Mouse (Mus musculus): Measurements from ENCODE around the gene Gm11437. TPM values are rescaled to one million over a fixed set of nuclear protein-coding genes. Genes with fewer than 3 reads are reported as not detected.

Gene Gm11437
- total and polyA plus RNA-seq, 2 experiments from 2014 or later, result not detected

GRCm38 (mm10) chr11:84146081-84146480, 21.2 kb downstream of the Gm11437 start:
- ATAC-seq, result no peak
- Histone ChIP-seq H3K4me2 (ENCODE audit: low read depth, low read length) (peak overlapping the region; percentile 16; the same call in 1 of the 2 replicates), H3K36me3 (ENCODE audit: insufficient read depth, low read length) (no peaks in the 10 kb centered on the region), H3K9me3 (ENCODE audit: low read length) (no peaks in the 10 kb centered on the region), H3K4me3 (ENCODE audit: low read length) (no peak overlapping the region), H3K27ac (no peak overlapping the region; the same call in 1 of the 2 replicates), H3K9ac (replicated peaks; ENCODE audit: low read length) (no peak overlapping the region), H3K4me1 (ENCODE audit: insufficient read depth, low read length) (no peaks in the 10 kb centered on the region), H3K27me3 (ENCODE audit: insufficient read depth, low read length) (no peaks in the 10 kb centered on the region)
- WGBS, result 34% methylated on average over 3 of the region's 3 CpGs
- no peak for TF ChIP-seq CTCF (IDR thresholded peaks at IDR 0.05; ENCODE audit: low read depth)
- DNase-seq (ENCODE audit: low spot score), result no peak

DNA sequence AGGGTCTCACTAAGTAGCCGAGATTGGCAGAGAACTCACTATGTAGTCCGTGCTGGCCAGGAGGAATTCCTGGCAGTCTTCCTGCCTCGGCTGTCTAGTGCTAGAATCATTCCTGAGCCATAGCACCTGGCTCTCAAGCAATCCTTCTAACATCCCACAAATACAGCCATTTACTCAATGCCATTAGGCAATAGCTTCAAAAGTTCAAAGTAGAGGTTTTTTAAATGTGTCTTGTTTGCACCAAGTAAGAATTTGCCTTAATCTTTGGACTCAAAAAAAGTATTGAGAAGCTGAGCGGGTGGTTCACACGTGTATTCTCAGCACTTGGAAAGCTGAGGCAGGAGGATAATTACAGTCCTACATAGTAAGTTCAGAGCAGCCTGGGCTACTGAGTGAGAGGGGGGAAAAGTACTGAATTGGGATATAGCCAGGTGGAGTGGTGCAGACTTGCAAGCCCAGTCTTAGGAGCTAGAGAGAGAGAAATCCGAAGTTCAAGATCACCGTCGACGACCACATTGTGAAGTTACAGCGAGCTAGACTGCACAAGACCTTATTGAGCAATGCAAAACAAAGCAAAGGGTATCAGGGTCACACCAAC, 22.0 kb downstream of the Gm11437 start:
- Histone ChIP-seq H3K36me3 (ENCODE audit: insufficient read depth, low read length) (no peaks in the 10 kb centered on the region), H3K4me3 (ENCODE audit: low read length) (no peak overlapping the region), H3K9ac (replicated peaks; ENCODE audit: low read length) (no peak overlapping the region), H3K4me1 (ENCODE audit: insufficient read depth, low read length) (no peaks in the 10 kb centered on the region), H3K27me3 (ENCODE audit: insufficient read depth, low read length) (no peaks in the 10 kb centered on the region), H3K9me3 (ENCODE audit: low read length) (no peaks in the 10 kb centered on the region), H3K27ac (no peak overlapping the region), H3K4me2 (ENCODE audit: low read depth, low read length) (no peak overlapping the region)
- no peak for TF ChIP-seq CTCF (IDR thresholded peaks at IDR 0.05; ENCODE audit: low read depth)
- WGBS, result 68% methylated on average over 10 of the region's 10 CpGs
- ATAC-seq, result no peak
- no peak for DNase-seq (ENCODE audit: low spot score)

GRCm38 (mm10) chr11:84141752-84142151, 25.5 kb downstream of the Gm11437 start:
- 56% methylated on average over 2 of the region's 2 CpGs for WGBS

DNA sequence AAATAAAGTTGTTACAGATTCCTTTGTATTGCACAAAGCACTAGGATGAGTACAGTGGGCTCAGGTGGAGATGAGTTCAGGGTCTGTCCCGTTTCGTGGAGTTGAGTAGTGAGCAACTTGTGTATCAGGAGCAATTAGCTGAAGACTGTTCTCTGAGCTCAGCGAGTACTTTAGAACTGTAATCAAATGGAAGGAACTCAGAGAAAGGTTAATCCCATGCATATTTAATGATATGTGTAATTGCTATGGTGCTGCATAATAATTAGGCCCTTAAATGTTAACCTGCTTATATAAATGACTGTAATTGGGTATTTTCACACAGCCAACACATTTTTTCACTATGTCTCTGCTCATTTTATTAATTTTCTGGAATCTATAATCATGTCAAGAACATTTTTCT, 30.8 kb downstream of the Gm11437 start:
- Histone ChIP-seq H3K4me2 (ENCODE audit: low read depth, low read length) (no peak overlapping the region), H3K4me1 (ENCODE audit: insufficient read depth, low read length) (no peaks in the 10 kb centered on the region), H3K9ac (replicated peaks; ENCODE audit: low read length) (no peak overlapping the region), H3K27ac (no peak overlapping the region), H3K27me3 (ENCODE audit: insufficient read depth, low read length) (no peaks in the 10 kb centered on the region), H3K36me3 (ENCODE audit: insufficient read depth, low read length) (no peaks in the 10 kb centered on the region), H3K4me3 (ENCODE audit: low read length) (no peak overlapping the region), H3K9me3 (ENCODE audit: low read length) (no peaks in the 10 kb centered on the region)
- TF ChIP-seq CTCF (IDR thresholded peaks at IDR 0.05; ENCODE audit: low read depth), result no peak
- ATAC-seq (no peak), DNase-seq (ENCODE audit: low spot score) (no peak)
- 79% methylated on average over 3 of the region's 3 CpGs for WGBS

More at GRCm38 (mm10) chr11:84141752-84142151, 25.5 kb downstream of the Gm11437 start:
- Histone ChIP-seq H3K27ac (no peak overlapping the region), H3K36me3 (ENCODE audit: insufficient read depth, low read length) (no peaks in the 10 kb centered on the region), H3K4me3 (ENCODE audit: low read length) (no peak overlapping the region), H3K9ac (replicated peaks; ENCODE audit: low read length) (no peak overlapping the region), H3K27me3 (ENCODE audit: insufficient read depth, low read length) (no peaks in the 10 kb centered on the region), H3K4me1 (ENCODE audit: insufficient read depth, low read length) (no peaks in the 10 kb centered on the region), H3K4me2 (ENCODE audit: low read depth, low read length) (no peak overlapping the region), H3K9me3 (ENCODE audit: low read length) (no peaks in the 10 kb centered on the region)
- peak; percentile 75 for TF ChIP-seq CTCF (IDR thresholded peaks at IDR 0.05; ENCODE audit: low read depth)
- ATAC-seq (no peak), DNase-seq (ENCODE audit: low spot score) (peak; percentile 79)

- Histone ChIP-seq H3K36me3 (ENCODE audit: insufficient read depth, low read length) (no peaks in the 10 kb centered on the region), H3K27me3 (ENCODE audit: insufficient read depth, low read length) (no peaks in the 10 kb centered on the region), H3K9ac (replicated peaks; ENCODE audit: low read length) (no peak overlapping the region), H3K9me3 (ENCODE audit: low read length) (no peaks in the 10 kb centered on the region), H3K27ac (no peak overlapping the region), H3K4me3 (ENCODE audit: low read length) (no peak overlapping the region), H3K4me1 (ENCODE audit: insufficient read depth, low read length) (peaks cover 4% of the 10 kb centered on the region; the same call in 1 of the 2 replicates), H3K4me2 (ENCODE audit: low read depth, low read length) (no peak overlapping the region)
- 92% methylated on average over 2 of the region's 2 CpGs for WGBS
- DNase-seq (ENCODE audit: low spot score), result no peak
- TF ChIP-seq CTCF (IDR thresholded peaks at IDR 0.05; ENCODE audit: low read depth), result peak; percentile 26
- no peak for ATAC-seq
Measured at GRCm38 (mm10) chr11:84134331-84134860, 32.9 kb downstream of the Gm11437 start.

- Histone ChIP-seq H3K36me3 (ENCODE audit: insufficient read depth, low read length) (peaks cover 13% of the 10 kb centered on the region; the same call in 1 of the 2 replicates), H3K4me2 (ENCODE audit: low read depth, low read length) (peak overlapping the region; percentile 80), H3K9me3 (ENCODE audit: low read length) (no peaks in the 10 kb centered on the region), H3K4me3 (ENCODE audit: low read length) (peak overlapping the region; percentile 73), H3K27me3 (ENCODE audit: insufficient read depth, low read length) (no peaks in the 10 kb centered on the region), H3K27ac (peak overlapping the region; percentile 83; the same call in 1 of the 2 replicates), H3K9ac (replicated peaks; ENCODE audit: low read length) (peak overlapping the region; percentile 70), H3K4me1 (ENCODE audit: insufficient read depth, low read length) (peaks cover 4% of the 10 kb centered on the region)
- DNase-seq (ENCODE audit: low spot score) (peak; percentile 34), ATAC-seq (peak; percentile 27)
- no peak for TF ChIP-seq CTCF (IDR thresholded peaks at IDR 0.05; ENCODE audit: low read depth)
- WGBS, result 3% methylated on average over 11 of the region's 11 CpGs
Measured at GRCm38 (mm10) chr11:84129799-84130185, 37.5 kb downstream of the Gm11437 start.
